Mouse (Mus musculus): ENCODE results near the gene Fos.

DNA sequence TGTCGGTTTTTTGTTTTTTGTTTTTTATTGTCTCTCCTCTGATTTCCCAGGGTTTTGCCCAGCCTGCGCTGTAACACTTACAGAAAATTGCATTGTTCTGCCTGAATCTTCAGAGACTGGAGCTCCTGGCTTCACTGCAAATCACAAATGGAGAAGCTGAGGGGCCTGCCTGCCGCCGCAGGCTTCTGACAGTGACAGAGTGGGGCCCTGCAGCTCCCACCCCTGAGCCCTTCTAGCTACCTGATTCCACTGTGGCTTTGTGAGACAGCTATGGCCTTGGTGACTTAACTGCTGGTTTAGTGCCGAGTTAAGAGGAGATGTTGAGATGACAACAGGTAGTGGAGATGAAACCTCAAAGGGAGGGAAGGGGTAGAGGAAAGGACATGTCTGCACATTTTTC is 44.3 kb downstream of the Fos start:
- no peak for TF ChIP-seq CTCF (IDR thresholded peaks at IDR 0.05; ENCODE audit: extremely low read depth, insufficient read length, insufficient replicate concordance, low read depth, low read length)
- no peak for TF ChIP-seq POLR2A (IDR thresholded peaks at IDR 0.05; ENCODE audit: low read depth, low read length)

All from small intestine, adult 2 months (tissue).